Mouse (Mus musculus): ENCODE measurements around the gene Prim1.
A peak's percentile ranks its signal among the peaks of the same experiment; 100 is the strongest.
"Not testable (repeated sequence)": the region's sequence is repeated elsewhere in the genome, so short reads cannot be mapped to it uniquely, and the experiment has no call there.

Prim1 gene

DNA sequence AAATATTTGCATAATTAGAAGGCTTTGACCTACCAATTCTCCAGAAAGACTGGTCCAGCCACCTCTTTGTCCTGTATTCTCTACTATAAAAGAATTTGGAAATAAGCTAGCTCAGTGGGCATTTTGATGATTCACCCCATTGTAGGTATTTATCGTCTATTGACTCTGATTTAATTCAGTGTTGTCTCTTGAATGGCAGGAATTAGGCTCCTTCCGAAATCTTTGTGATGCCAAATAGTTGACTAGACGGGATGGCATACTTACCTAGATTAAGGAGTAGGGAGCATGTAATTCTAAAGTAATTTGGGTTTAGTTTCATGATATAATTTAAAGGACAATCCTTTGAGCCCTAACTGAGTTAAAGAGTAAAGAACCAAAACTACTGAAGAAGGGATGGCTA, 23.0 kb downstream of the Prim1 start:
- no peak for DNase-seq (ENCODE audit: low read depth, low spot score)

DNA sequence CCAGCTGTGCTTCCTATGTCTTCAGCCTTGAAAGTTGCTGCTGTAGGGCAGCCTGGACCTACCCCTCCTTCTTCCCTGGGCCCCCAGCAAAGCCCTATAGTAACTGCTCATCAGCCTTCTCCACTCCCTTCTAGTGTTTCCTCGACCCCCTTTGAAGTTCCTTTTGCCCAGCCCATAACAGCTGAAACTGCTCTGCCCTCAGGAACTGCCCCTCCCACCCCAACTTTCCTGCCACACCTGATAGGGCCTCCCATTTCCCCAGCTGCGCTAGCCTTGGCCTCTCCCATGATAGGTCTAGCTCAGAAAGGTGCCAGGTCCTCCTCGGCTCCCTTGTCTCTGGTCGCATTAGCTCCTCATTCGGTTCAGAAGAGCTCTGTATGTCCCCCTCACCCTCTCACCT, 24.2 kb downstream of the Prim1 start:
- DNase-seq (ENCODE audit: low read depth, low spot score) = no peak

DNA sequence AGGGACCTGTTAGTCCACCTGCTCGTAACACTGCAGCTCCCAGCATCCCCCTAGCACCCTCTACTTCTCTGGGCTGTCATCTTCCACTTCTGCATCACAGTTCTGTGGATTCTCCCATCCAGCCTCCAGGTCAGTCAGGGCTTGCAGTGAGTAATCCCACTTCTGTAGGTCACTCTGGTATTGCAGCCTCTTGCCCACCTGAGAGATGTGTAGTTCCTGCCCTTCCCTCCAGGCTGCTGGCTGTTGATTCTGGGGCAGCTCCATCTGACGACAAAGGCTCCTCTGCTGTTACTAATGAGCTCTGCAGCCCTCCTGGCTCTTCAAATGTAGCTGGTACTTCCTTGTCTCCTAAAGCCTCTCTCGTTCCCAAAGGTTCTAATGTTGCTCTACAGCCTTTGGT, 24.9 kb downstream of the Prim1 start:
- no peak for DNase-seq (ENCODE audit: low read depth, low spot score)

DNA sequence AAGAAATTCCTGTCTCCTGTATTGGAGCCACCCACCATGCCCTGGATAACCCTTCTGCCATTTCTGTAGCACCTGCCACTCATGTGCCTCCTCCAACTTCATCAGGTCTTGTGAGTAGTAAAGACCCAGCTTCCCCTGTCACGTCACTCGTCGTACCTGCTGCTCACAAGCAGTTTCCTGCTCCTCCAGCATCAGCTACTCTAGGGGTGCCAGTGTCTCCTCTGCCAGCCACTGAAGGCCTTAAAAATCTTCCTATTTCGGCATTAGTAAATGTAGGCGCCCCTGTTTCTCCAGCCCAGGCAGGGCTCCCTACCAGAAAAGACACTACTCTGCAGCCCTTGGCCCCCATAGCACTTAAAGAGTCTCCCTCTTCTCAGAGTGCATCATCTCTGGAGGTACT, 25.3 kb downstream of the Prim1 start:
- no peak for DNase-seq (ENCODE audit: low read depth, low spot score)

DNA sequence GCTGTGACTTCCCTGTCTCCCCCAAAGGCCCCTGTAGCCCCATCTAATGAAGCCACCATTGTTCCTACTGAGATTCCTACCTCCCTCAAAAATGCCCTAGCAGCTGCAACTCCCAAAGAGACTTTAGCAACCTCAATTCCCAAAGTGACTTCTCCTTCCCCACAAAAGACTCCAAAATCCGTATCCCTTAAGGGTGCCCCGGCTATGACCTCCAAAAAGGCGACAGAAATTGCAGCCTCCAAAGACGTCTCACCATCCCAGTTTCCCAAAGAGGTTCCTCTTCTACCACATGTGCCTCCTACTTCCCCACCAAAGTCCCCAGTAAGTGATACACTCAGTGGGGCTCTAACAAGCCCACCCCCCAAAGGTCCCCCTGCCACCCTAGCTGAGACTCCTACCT, 26.7 kb downstream of the Prim1 start:
- no peak for DNase-seq (ENCODE audit: low read depth, low spot score)

DNA sequence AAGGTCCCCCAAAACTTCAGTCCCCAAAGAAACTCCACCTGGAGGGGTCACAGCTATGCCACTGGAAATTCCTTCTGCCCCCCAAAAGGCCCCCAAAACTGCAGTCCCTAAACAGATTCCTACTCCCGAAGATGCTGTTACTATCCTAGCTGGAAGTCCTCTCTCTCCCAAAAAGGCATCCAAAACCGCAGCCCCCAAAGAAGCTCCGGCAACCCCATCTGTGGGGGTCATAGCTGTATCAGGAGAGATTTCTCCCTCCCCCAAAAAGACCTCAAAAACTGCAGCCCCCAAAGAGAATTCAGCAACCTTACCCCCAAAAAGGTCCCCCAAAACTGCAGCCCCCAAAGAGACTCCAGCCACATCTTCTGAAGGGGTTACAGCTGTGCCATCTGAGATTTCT, 27.5 kb downstream of the Prim1 start:
- no peak for DNase-seq (ENCODE audit: low read depth, low spot score)

DNA sequence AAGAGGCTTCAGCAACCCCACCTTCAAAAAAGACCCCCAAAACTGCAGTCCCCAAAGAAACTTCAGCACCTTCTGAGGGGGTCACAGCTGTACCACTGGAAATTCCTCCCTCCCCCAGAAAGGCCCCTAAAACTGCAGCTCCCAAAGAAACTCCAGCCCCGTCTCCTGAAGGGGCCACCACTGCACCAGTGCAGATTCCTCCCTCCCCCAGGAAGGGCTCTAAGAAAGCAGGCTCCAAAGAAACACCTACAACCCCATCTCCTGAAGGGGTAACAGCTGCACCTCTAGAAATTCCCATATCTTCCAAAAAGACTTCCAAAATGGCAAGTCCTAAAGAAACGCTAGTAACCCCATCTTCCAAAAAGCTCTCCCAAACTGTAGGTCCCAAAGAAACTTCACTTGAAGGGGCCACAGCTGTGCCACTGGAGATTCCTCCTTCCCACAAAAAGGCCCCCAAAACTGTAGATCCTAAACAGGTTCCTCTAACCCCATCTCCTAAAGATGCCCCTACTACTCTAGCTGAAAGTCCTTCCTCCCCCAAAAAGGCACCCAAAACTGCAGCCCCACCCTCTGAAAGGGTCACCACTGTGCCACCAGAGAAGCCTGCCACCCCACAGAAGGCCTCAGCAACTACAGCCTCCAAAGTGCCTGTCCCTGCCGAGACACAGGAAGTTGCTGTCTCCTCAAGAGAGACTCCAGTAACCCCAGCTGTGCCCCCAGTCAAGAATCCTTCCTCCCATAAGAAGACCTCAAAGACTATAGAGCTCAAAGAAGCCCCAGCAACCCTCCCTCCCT, 28.3 kb downstream of the Prim1 start:
- no peak for DNase-seq (ENCODE audit: low read depth, low spot score)

DNA sequence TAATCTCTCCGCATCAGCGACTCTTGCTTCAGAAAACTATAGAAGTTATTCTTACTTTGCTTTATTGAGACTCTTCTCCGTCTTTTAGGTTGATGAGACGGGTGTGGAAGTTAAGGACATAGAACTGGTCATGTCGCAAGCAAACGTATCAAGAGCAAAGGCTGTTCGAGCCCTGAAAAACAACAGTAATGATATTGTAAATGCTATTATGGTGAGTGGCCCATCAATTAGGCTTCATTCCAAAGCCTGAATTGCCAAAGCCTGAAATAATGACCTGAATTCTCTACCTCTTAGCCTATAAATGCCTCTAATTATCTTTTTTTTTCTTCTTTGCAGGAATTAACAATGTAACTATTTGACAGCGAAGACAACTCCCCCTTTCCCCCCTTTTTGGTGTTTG, 33.2 kb downstream of the Prim1 start:
- DNase-seq (ENCODE audit: low read depth, low spot score) = no peak

DNA sequence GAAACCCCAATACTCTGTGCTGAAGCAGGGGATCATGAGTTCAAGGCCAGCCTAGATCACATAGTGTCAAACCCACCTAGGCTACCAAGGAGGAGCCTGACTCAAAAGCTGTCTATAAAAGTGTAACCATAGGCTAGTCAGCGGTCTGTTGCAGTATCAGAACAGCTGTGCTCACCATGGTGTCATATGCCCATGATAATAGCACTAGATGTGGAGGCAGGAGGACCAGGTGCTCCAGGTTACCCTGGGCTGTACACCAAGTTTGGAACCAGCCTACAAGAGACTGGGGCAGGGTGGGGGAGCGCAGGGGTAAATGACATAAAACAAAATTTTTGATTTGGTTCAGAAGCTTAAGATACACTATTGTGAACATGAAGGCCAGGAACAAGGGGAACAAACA, 34.8 kb downstream of the Prim1 start:
- DNase-seq (ENCODE audit: low read depth, low spot score) = no peak

DNA sequence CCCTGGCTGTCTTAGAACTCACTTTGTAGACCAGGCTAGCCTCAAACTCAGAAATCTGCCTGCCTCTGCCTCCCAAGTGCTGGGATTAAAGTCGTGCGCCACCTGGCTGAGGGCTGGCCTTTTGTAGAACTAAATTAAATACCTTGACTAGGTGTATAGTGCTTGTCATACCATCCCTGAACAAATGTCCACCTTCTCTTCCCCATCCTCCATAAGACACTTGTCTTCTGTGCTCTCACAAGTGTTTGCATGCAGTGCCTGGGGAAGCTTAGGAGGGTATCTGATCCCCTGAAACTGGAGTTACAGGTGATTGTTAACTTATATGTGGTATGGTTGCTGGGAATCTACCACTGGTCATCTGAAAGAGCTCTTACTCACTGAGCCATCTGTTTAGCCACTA, 35.4 kb downstream of the Prim1 start:
- no peak for DNase-seq (ENCODE audit: low read depth, low spot score)

DNA sequence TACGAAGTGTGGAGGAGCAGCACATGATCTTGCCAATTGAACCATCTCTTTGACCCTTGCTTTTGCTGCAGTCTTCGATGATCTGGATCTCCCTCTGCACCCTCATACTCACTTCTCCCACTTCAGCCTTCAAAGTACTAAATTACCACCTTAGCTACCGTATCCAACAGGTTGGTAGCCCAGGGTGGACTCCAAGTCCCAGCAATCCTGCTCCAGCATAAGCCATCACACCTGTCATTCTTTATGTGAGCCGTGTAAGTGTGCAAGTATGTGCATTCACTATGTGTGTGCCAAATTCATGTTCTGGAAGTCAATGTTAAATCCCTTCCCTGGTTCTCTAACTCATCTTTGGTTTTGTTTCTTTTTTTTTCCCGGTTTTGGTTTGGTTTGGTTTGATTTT, 36.6 kb downstream of the Prim1 start:
- DNase-seq (ENCODE audit: low read depth, low spot score) = no peak

DNA sequence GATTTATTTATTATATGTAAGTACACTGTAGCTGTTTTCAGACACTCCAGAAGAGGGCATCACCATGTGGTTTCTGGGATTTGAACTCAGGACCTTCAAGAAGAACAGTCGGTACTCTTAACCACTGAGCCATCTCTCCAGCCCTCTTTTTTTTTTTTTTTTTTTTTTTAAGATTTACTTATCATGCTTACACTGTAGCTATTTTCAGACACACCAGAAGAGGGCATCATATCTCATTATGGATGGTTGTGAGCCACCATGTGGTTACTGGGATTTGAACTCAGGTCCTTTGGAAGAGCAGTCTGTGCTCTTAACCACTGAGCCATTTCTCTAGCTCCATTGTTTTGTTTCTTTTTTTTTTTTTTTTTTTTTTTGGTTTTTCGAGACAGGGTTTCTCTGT, 37.2 kb downstream of the Prim1 start:
- not testable (repeated sequence) for DNase-seq (ENCODE audit: low read depth, low spot score)

DNA sequence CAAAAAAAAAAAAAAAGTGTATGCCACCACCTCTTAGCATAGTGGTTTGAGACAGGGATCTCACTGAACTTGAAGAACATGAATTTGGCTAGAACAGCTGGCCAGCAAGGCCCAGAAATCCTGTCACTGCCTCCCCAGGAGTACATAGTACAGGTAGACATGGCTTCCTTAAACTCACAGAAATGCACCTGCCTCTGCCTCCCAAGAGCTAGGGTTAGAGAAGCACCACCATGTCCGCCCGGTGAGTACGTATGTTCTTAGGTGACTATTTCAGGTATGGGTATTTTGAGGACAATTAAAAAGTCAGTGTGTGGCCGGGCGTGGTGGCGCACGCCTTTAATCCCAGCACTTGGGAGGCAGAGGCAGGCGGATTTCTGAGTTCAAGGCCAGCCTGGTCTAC, 38.0 kb downstream of the Prim1 start:
- no peak for DNase-seq (ENCODE audit: low read depth, low spot score)

DNA sequence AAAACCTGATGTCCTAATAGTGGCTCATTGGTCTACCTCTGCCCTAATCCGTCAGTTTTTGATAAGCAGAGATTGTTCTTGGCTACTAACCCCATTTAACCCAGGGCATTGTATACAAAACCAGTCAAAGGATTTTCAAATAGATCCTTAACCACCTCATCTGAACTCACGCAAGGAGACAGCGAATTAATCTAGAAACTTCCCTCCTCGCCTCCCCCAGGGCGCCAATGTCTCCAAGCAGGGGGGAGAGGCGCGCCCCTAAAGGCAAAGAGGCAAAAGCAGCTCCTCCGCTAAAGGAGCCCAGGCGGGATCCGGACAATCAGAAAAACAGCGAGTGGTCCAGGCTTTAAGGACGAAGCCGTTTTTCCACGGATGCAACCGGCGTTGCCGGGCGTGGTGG, 43.2 kb downstream of the Prim1 start:
- DNase-seq (ENCODE audit: low read depth, low spot score) = no peak

DNA sequence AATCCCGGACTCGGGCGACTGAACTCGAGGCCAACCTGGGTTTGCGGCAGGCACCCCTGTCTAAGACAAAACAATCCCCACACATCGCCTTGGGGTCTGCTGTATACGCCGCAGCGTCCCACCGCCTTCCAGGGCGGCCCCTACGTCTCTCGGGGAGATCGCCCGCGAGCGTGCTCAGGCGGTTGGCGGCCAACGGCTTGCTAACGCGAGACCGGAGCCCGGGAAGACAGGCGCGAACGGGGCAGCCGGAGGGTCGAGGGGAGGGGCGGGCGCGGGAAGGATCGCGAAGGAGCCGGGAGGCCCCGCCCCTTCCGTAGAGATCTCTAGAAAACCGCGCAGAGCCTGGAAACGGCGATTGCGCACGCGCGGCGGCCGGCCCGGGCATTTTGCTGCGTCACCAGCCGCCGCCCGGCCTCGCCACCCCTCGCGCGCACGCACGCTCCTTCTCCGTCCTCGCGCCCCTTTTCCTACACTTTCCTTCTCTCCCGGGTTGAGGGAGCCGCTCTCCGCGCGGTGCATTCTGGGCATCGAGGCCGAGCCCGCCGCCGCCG, 43.7 kb downstream of the Prim1 start, which contains the start of gene Ptges3:
Ptges3 (plus strand) TSS at position 354 of the 551 bp plus-strand sequence.
- DNase-seq (ENCODE audit: low read depth, low spot score) = peak; percentile 95

DNA sequence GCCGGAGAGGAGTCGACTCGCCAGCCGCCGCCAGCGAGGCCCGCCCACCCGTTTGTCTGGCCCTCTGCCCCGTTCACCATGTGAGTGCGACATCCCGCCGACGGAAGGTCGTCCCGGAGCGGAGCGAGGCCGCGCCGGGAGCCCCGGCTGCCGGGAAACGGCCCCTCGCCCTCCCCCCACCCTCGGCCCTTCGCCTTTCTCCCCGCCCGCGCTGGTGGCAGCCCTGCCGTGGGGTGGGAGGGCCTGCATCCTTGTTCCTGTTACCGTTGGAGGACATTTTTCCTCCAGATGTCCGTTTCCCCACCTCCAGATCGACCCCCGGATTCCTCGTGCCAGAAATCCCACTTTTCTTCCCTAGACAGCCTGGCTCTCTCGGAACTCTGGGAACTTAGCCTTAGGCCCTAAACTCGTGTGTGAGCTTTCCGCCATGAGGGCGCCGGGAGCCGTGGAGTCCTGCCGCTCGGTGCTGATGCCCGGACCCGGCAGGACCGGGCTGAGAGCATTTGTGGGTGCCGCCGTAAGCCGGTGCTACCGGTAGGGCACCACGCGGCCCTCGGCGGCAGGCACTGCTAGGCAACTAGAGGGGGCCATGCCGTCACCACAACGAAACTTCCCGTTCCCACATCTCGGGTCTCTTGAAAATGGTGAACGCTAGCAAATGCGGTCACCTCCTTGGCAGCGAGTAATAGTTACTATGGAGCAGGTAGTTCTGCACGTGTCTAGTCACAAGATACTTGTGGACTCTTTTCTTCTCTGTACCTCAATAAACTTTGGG, 44.4 kb downstream of the Prim1 start:
- peak; percentile 52 for DNase-seq (ENCODE audit: low read depth, low spot score)

DNA sequence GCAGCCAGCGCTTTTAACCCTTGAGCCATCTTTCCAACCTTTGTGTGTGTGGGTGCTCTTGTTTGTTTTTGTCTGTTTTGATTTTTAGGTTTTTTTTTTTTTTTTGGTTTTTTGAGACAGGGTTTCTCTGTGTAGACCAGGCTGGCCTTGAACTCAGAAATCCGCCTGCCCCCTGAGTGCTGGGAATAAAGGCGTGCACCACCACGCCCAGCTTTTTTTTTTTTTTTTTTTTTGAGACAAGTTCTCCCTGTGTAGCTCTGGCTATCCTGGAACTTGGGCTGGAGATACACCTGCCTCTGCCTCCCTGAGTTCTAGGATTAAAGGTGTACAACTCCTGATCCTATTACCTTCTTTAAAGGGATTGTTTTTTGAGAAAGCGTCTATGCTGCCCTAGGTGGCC, 46.1 kb downstream of the Prim1 start:
- DNase-seq (ENCODE audit: low read depth, low spot score) = no peak

DNA sequence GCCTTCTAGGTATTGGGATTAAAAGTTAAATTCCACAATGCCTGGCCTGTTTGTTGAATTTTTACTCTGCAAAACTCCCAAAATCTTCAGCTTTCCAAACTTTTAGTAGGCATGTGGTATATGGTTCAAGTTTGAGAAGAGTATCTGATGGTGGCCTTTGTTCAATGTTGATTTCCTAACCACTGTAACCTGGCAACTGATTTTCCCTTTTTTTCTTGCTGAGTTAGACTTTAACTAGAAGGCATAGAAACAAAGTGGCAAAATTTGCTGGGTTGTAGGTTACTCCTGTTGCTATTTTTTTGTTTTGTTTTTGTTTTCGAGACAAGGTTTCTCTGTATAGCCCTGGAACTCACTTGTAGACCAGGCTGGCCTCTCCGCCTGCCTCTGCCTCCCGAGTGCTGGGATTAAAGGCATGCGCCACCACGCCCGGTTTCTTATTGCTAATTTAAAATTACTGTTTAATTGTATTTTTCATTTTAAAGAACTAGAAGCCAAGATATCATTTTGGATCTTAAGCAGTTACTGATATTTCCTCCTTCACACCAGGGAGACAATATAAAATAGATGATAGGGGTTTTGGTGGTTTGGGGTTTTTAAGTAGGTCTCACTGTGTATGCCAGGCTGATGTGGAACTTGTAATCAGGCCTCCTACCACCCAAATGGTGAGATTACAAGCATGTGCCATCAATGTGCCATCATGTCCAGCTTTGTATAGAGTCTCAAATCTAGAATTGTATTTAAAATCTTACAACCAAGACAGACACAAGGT, 47.4 kb downstream of the Prim1 start:
- DNase-seq (ENCODE audit: low read depth, low spot score) = no peak

DNA sequence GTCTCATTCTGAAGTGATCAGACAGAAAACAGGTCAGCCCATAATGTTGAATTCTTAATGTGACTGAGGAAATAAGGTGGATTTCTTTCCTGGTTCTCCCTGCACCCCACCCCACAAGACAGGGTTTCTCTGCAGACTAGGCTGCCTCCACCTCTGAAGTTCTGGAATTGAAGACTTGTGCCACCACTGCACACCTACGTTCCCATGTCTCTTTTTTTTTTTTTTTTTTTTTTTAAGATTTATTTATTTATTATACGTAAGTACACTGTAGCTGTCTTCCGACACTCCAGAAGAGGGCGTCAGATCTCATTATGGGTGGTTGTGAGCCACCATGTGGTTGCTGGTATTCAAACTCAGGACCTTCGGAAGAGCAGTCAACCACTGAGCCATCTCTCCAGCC, 51.1 kb downstream of the Prim1 start:
- DNase-seq (ENCODE audit: low read depth, low spot score) = no peak

DNA sequence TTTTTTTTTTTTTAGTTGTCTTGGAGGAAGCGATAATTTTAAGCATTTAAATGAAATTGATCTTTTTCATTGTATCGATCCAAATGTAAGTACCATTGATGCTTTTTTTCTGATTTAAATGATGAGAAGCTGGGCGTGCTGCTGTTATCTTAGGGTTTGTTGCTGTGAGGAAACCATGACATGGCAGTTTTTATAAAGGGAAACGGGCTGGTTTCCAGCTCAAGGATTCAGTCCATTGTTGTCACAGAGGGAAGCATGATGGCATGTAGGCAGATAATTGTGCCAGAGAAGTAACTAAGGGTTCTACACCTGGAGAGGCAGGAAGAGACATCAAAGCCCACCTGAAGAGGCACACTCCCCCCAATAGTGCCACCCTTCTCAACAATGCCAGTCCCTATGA, 54.2 kb downstream of the Prim1 start:
- DNase-seq (ENCODE audit: low read depth, low spot score) = no peak

DNA sequence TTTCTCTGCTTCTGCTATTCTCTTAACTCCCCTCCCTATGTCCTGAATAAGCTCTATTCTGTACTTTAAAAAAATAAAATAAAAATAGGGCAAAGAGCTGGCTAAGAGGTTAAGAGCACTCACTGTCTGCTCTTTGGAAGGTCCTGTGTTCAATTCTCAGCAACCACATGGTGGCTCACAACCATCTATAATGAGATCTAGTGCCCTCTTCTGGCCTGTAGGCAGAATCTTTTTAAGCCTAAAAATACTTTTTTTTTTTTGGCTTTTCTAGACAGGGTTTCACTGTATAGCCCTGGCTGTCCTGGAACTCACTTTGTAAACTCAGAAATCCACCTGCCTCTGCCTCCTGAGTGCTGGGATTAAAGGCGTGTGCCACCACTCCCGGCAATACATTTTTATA, 55.5 kb downstream of the Prim1 start:
- DNase-seq (ENCODE audit: low read depth, low spot score) = not testable (repeated sequence)

DNA sequence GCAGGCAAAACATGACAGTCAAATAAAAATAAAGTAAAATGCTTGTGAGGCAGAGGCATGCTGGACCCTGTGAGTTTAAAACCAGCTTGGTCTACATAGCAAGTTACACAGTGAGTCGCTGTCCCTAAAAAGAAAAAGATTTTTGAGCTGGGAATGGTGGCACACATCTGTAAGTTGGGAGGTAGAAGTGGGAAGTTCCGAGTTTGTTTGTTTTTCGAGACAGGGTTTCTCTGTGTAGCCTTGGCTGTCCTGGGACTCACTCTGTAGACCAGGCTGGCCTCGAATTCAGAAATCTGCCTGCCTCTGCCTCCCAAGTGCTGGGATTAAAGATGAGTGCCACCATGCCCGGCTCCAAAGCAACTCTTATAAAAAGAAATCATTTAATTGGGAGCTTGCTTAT, 63.3 kb downstream of the Prim1 start:
- not testable (repeated sequence) for DNase-seq (ENCODE audit: low read depth, low spot score)
